Mouse (Mus musculus): ENCODE data around the gene Gm20696.

GRCm38 (mm10) chr6:99663232-99663631, 3.4 kb downstream of the Gm20696 start:
- no peak for TF ChIP-seq CTCF (IDR thresholded peaks at IDR 0.05; ENCODE audit: borderline replicate concordance, insufficient read depth, low read depth, low read length)
- no peak for TF ChIP-seq POLR2A (IDR thresholded peaks at IDR 0.05; ENCODE audit: borderline replicate concordance, insufficient read depth, low read length)

Measured in cerebellum, adult 2 months (tissue).